Mouse (Mus musculus): ENCODE measurements around the gene Maml1. TPM values are rescaled to one million over a fixed set of nuclear protein-coding genes. Genes with fewer than 3 reads are reported as not detected.

Maml1 gene
- polyA plus RNA-seq (2012; rRNA removed), result 2.9 and 3.5 TPM in 2 replicates

GRCm38 (mm10) chr11:50292190-50292855 lies at the start of gene Maml1:
TSS of gene Maml1 (minus strand) at chr11:50292311.

GRCm38 (mm10) chr11:50325496-50326301 lies 33.6 kb upstream of the Maml1 start, which contains the start of gene Canx:
TSS of gene Canx (minus strand) at chr11:50325673.

GRCm38 (mm10) chr11:50238324-50238723 lies 53.8 kb downstream of the Maml1 start, which contains the start of gene Ltc4s:
TSS of gene Ltc4s (minus strand) at chr11:50238616.

GRCm38 (mm10) chr11:50210505-50211151 lies 81.5 kb downstream of the Maml1 start, which contains the start of the genes Sqstm1 and Mgat4b:
TSS of gene Sqstm1 (minus strand) at chr11:50210827.
TSS of gene Mgat4b (plus strand) at chr11:50210890.

Other genes starting within 250 kb of the Maml1 start
- 7.5 and 8.8 TPM in 2 replicates for gene Tbc1d9b, start 160.9 kb downstream of the Maml1 start, polyA plus RNA-seq (2012; rRNA removed)
- gene Mrnip, start 117.9 kb downstream of the Maml1 start, polyA plus RNA-seq (2012; rRNA removed), result 7.1 and 7.2 TPM in 2 replicates
- gene Sqstm1, start 81.5 kb downstream of the Maml1 start, polyA plus RNA-seq (2012; rRNA removed), result 42.7 and 48.6 TPM in 2 replicates
- 12.2 and 14.7 TPM in 2 replicates for gene Mgat4b, start 81.4 kb downstream of the Maml1 start, polyA plus RNA-seq (2012; rRNA removed)
- gene Ltc4s, start 53.7 kb downstream of the Maml1 start, polyA plus RNA-seq (2012; rRNA removed), result 0.79 and 0.85 TPM in 2 replicates
- gene Canx, start 33.4 kb upstream of the Maml1 start, polyA plus RNA-seq (2012; rRNA removed), result 121 and 131 TPM in 2 replicates
- 0.06 and 0.07 TPM in 2 replicates for gene Cby3, start 62.2 kb upstream of the Maml1 start, polyA plus RNA-seq (2012; rRNA removed)
- gene Hnrnph1, start 84.7 kb upstream of the Maml1 start, polyA plus RNA-seq (2012; rRNA removed), result 208 and 229 TPM in 2 replicates
- gene Rufy1, start 138.8 kb upstream of the Maml1 start, polyA plus RNA-seq (2012; rRNA removed), result 5.2 and 6.0 TPM in 2 replicates